In the genomic region with DNA sequence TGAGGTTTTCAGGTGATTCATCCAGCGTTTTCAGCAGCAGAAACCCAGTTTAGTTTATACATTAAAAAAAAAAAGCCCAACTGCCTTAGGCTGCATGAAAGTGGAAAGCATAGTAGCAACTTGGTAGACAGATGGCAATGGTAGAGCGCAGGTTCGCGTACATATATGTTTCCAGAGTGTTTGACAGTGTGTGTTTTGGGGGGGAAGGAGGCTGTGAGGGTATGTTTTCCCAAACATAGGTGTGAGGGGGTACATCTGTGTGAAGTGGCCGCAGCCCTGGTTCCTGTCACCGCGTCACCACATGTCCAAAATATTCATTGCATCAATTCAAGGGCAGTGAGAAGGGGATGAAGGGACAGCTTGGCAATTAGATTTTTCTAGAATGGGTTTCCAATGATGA, we compare ENCODE assay signal across 8 mouse cellular contexts. TPM values are rescaled to one million over a fixed set of nuclear protein-coding genes. Genes with fewer than 3 reads are reported as not detected.
A peak's percentile ranks its signal among the peaks of the same experiment; 100 is the strongest.
DNase-seq lines count a peak whose midpoint lies in the region; ATAC-seq and TF ChIP-seq lines count a peak whose summit lies in the region.

No protein-coding gene starts in this region.

- DNase-seq in kidney, adult 18-20 months, result peak; percentile 48
- no peak for DNase-seq in kidney, adult 8-10 months
- DNase-seq in forelimb bud, embryonic 11.5 days (ENCODE audit: low read depth, low spot score), result peak; percentile 21
- no peak for DNase-seq in liver, embryonic 14.5 days (ENCODE audit: low read depth in 3 of 3, low spot score in 3 of 3)
- DNase-seq in ovary, postnatal 36 days (ENCODE audit: low spot score), result no peak

- H3K4me1 ChIP-seq in bone marrow macrophage, adult 2 months (ENCODE audit: control insufficient read depth, insufficient read depth, low read length), result peaks cover 3% of the 10 kb centered on the region
- peaks cover 4 to 8% of the 10 kb centered on the region in 2 experiments for H3K4me1 ChIP-seq in liver, embryonic 14.5 days (replicated peaks; ENCODE audit: control insufficient read depth in 2 of 2, insufficient read depth in 2 of 2, low read length in 1 of 2)
- peaks cover 7% of the 10 kb centered on the region; the same call in 1 of the 2 replicates for H3K4me1 ChIP-seq in stomach, embryonic 14.5 days (ENCODE audit: control insufficient read depth, insufficient read depth, low read length)

- peak overlapping the region; percentile 98 for H3K4me2 ChIP-seq in liver, embryonic 14.5 days (ENCODE audit: low read depth)
- H3K4me2 ChIP-seq in stomach, embryonic 14.5 days (replicated peaks; ENCODE audit: low read depth, low read length), result peak overlapping the region; percentile 89

- no peak for TF ChIP-seq EP300 in liver, embryonic 14.5 days (IDR thresholded peaks at IDR 0.05; ENCODE audit: low read depth)

- H3K9ac ChIP-seq in liver, embryonic 14.5 days (replicated peaks), result peak overlapping the region; percentile 88
- H3K9ac ChIP-seq in stomach, embryonic 14.5 days (replicated peaks; ENCODE audit: low read depth, low read length), result peak overlapping the region; percentile 69

- no peaks in the 10 kb centered on the region for H3K27me3 ChIP-seq in liver, embryonic 14.5 days (ENCODE audit: control insufficient read depth, insufficient read depth, low read length)
- no peaks in the 10 kb centered on the region for H3K27me3 ChIP-seq in stomach, embryonic 14.5 days (ENCODE audit: control insufficient read depth, insufficient read depth, low read length)

- H3K4me3 ChIP-seq in bone marrow macrophage, adult 2 months (ENCODE audit: insufficient read depth, low read length), result peak overlapping the region; percentile 65
- H3K4me3 ChIP-seq in liver, embryonic 14.5 days (ENCODE audit: insufficient read depth in 1 of 2, low read depth in 2 of 2, low read length in 2 of 2), result peak overlapping the region; percentile 77 to 91
- H3K4me3 ChIP-seq in stomach, embryonic 14.5 days (ENCODE audit: low read depth, low read length), result peak overlapping the region; percentile 73

- no peak for TF ChIP-seq CTCF in bone marrow macrophage, adult 2 months (IDR thresholded peaks at IDR 0.05; ENCODE audit: low read depth, low read length)
- no peak for TF ChIP-seq CTCF in liver, embryonic 14.5 days (IDR thresholded peaks at IDR 0.05; ENCODE audit: low read depth)

- TF ChIP-seq POLR2A in bone marrow macrophage, adult 2 months (IDR thresholded peaks at IDR 0.05; ENCODE audit: borderline replicate concordance, low read depth, low read length), result no peak

- no peak for ATAC-seq in liver, embryonic 14.5 days (ENCODE audit: insufficient read depth)
- no peak for ATAC-seq in stomach, embryonic 14.5 days (ENCODE audit: insufficient number of reproducible peaks, insufficient read depth, low FRiP score, low read depth)
- no peak for ATAC-seq in activated CD4-positive, CD25-positive, alpha-beta regulatory T cell, adult 4 months

- H3K27ac ChIP-seq in bone marrow macrophage, adult 2 months (ENCODE audit: insufficient read depth, low read depth, low read length), result peak overlapping the region; percentile 48
- H3K27ac ChIP-seq in liver, embryonic 14.5 days, result peak overlapping the region; percentile 90
- H3K27ac ChIP-seq in stomach, embryonic 14.5 days (ENCODE audit: low read length), result peak overlapping the region; percentile 94

- H3K36me3 ChIP-seq in liver, embryonic 14.5 days (replicated peaks; ENCODE audit: control insufficient read depth, insufficient read depth, low read depth), result no peaks in the 10 kb centered on the region
- H3K36me3 ChIP-seq in stomach, embryonic 14.5 days (ENCODE audit: control insufficient read depth, insufficient read depth, low read length), result no peaks in the 10 kb centered on the region

- under 1% methylated on average over 7 of the region's 7 CpGs for WGBS in liver, embryonic 14.5 days (ENCODE audit: insufficient replicate concordance)
- under 1% methylated on average over 7 of the region's 7 CpGs for WGBS in stomach, embryonic 14.5 days

- no peaks in the 10 kb centered on the region for H3K9me3 ChIP-seq in liver, embryonic 14.5 days (ENCODE audit: control insufficient read depth, low read length)
- no peaks in the 10 kb centered on the region for H3K9me3 ChIP-seq in stomach, embryonic 14.5 days (ENCODE audit: control insufficient read depth, low read depth, low read length)

RNA-seq across cellular contexts. Expression of gene Jade1, which starts 8.5 kb away (rescaled TPM):
- 11.5 and 13.9 TPM in 2 replicates for polyA plus RNA-seq in bone marrow macrophage, adult 2 months (2012; ENCODE audit: insufficient read depth, insufficient read length, missing spikeins)
- 2.6 and 4.5 TPM in 2 replicates for polyA plus RNA-seq in liver, embryonic 14.5 days (2012; rRNA removed)
- polyA plus RNA-seq in liver, embryonic 14.5 days (2014; fragmentation: Nextera tagmentation; extraction: Ambion mirVana), result 6.1 and 7.8 TPM in 2 replicates
- 12.1 and 12.6 TPM in 2 replicates for polyA plus RNA-seq in stomach, embryonic 14.5 days (2014; fragmentation: Nextera tagmentation; extraction: Ambion mirVana)
- polyA plus RNA-seq in activated CD4-positive, CD25-positive, alpha-beta regulatory T cell, adult 4 months (2017; shearing (Covaris generic)), result 1 to 10 TPM; 7.4 to 7.6 TPM

Comparison
In these comparisons a context has a peak if more than half of its experiments do, and no peak if none do; other contexts are left out.
1. DNase-seq: peak in kidney, adult 18-20 months (single experiment) and forelimb bud, embryonic 11.5 days (single experiment); none in kidney, adult 8-10 months (0 of 2), liver, embryonic 14.5 days (0 of 3) and ovary, postnatal 36 days (single experiment).
2. Peak in every context shown above with its lines, with median percentiles within 50 percentile points of each other: H3K27ac ChIP-seq and H3K4me3 ChIP-seq.